Mouse (Mus musculus): ENCODE data around the gene Chrna10. TPM values are rescaled to one million over a fixed set of nuclear protein-coding genes. Genes with fewer than 3 reads are reported as not detected.

The Chrna10 gene
- total and polyA plus RNA-seq, 2 experiments = 0.04 TPM; not detected in 1

DNA sequence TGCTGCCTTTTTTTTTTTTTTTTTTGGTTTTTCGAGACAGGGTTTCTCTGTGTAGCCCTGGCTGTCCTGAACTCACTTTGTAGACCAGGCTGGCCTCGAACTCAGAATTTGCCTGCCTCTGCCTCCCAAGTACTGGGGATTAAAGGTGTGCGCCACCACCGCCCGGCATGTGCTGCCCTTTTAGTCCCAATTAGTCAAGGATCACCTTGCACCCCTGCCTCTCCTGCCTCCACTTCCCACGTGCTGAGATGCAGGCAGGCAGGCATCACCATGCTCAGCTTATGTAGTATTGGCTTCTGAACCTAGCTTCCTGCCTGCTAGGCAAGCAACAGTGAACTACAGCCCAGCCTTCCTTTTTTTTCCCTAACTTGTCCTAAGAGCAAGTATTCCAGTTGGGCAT, 754 bp upstream of the Chrna10 start:
- Histone ChIP-seq H3K36me3 (ENCODE audit: control insufficient read depth, insufficient read depth, low read length) (peaks cover 25% of the 10 kb centered on the region), H3K9ac (ENCODE audit: low read depth, low read length) (no peak overlapping the region), H3K4me1 (ENCODE audit: control insufficient read depth, insufficient read depth, low read length) (no peaks in the 10 kb centered on the region), H3K4me3 (ENCODE audit: insufficient read depth, low read depth, low read length) (no peak overlapping the region), H3K27me3 (ENCODE audit: control insufficient read depth, insufficient read depth, low read length) (no peaks in the 10 kb centered on the region), H3K27ac (replicated peaks; ENCODE audit: insufficient read depth, low read depth, low read length) (no peak overlapping the region), H3K79me2 (ENCODE audit: control insufficient read depth, insufficient read depth, low read length) (no peaks in the 10 kb centered on the region)
- no peak for DNase-seq (ENCODE audit: extremely low read depth, low read depth, low spot score)
- 73% methylated on average over 6 of the region's 6 CpGs for WGBS
- no peak for TF ChIP-seq POLR2A (IDR thresholded peaks at IDR 0.05; ENCODE audit: extremely low read depth, insufficient read depth, low read length)

DNA sequence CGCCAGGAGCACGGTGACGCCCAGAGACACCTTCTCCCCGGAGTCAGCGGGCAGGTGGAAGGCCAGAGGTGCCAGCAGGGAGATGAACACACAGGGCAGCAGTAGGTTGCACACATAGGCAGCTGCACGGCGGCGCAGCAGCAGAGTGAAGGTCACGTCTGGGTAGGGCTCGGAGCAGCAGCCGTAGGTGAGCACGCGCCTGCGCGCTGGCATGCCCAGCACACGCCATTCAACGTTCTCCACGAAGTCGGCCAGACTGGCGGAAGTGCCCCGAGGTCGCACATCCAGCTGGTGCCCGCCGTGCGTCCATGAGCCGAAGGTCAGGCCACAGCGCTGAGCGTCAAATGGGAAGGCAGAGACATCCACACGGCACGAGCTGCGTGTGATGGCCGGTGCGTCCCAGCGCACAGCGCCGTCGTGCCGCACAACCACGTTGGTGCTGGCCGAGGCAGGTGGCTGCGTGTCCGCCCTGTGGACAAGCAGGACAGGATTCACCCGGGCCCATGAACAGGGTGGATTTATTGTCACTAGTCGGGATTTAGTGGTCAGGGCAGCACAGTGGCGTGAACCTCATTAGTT, 3.4 kb downstream of the Chrna10 start:
- WGBS = 62% methylated on average over 45 of the region's 45 CpGs
- H3K27ac ChIP-seq (replicated peaks; ENCODE audit: insufficient read depth, low read depth, low read length) = no peak overlapping the region
- no peak overlapping the region for H3K9ac ChIP-seq (ENCODE audit: low read depth, low read length)
- no peaks in the 10 kb centered on the region for H3K27me3 ChIP-seq (ENCODE audit: control insufficient read depth, insufficient read depth, low read length)
- no peaks in the 10 kb centered on the region for H3K79me2 ChIP-seq (ENCODE audit: control insufficient read depth, insufficient read depth, low read length)
- TF ChIP-seq POLR2A (IDR thresholded peaks at IDR 0.05; ENCODE audit: extremely low read depth, insufficient read depth, low read length) = no peak
- no peak for TF ChIP-seq CTCF (IDR thresholded peaks at IDR 0.05; ENCODE audit: low read depth, low read length)
- no peaks in the 10 kb centered on the region for H3K36me3 ChIP-seq (ENCODE audit: control insufficient read depth, insufficient read depth, low read length)
- no peaks in the 10 kb centered on the region for H3K4me1 ChIP-seq (ENCODE audit: control insufficient read depth, insufficient read depth, low read length)
- DNase-seq (ENCODE audit: extremely low read depth, low read depth, low spot score) = no peak
- no peak overlapping the region for H3K4me3 ChIP-seq (ENCODE audit: insufficient read depth, low read depth, low read length)

DNA sequence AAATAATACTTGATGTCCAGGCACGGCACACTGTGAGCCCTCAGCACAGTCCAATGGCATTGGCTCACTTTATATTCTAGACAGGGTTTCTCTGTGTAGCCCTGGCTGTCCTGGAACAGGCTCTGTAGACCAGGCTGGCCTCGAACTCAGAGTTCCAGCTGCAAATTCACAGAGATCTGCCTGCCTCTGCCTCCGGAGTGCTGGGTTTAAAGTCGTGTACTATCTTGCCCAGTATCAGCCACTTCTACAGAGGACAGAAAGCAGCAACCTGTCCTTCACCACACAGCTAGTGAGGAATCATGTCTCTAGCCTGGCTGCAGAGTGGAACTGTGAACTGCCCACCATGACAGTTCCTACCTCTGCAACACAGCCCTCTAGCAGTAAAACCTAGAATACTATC, 6.9 kb downstream of the Chrna10 start:
- H3K36me3 ChIP-seq (ENCODE audit: control insufficient read depth, insufficient read depth, low read length) = no peaks in the 10 kb centered on the region
- no peak overlapping the region for H3K9ac ChIP-seq (ENCODE audit: low read depth, low read length)
- DNase-seq (ENCODE audit: extremely low read depth, low read depth, low spot score) = no peak
- TF ChIP-seq CTCF (IDR thresholded peaks at IDR 0.05; ENCODE audit: low read depth, low read length) (no peak), POLR2A (IDR thresholded peaks at IDR 0.05; ENCODE audit: extremely low read depth, insufficient read depth, low read length) (no peak)
- no peak overlapping the region for H3K27ac ChIP-seq (replicated peaks; ENCODE audit: insufficient read depth, low read depth, low read length)
- H3K79me2 ChIP-seq (ENCODE audit: control insufficient read depth, insufficient read depth, low read length) = no peaks in the 10 kb centered on the region
- H3K4me3 ChIP-seq (ENCODE audit: insufficient read depth, low read depth, low read length) = no peak overlapping the region
- peaks cover 5% of the 10 kb centered on the region; the same call in 1 of the 2 replicates for H3K27me3 ChIP-seq (ENCODE audit: control insufficient read depth, insufficient read depth, low read length)
- no peaks in the 10 kb centered on the region for H3K4me1 ChIP-seq (ENCODE audit: control insufficient read depth, insufficient read depth, low read length)
- 87% methylated on average over 4 of the region's 4 CpGs for WGBS

DNA sequence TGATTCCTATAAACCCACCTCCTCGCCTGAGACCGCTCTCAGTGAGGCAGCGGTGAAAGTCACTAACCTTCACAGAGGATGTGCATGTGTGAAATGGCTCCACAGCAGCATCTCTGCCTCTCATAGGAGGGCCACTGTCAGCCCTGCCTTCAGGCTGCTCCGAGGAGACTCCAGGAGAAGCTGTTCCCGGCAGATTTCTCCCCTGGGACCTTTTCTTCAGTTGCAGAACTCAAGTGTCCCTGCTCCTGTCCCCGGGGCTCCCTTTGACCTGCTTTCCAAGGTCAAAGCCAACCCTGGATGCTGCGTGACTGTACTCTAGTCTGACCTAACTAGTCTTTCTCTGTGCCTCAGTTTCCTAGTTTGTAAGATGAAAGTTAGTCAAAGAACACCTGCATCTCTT, 7.5 kb downstream of the Chrna10 start, which contains the start of gene Art5:
Gene Art5 (minus strand): TSS at position 319 of the 400 bp plus-strand sequence.
- no peak within 1 kb of the TSS for H3K27ac ChIP-seq (replicated peaks; ENCODE audit: insufficient read depth, low read depth, low read length)
- H3K9ac ChIP-seq (ENCODE audit: low read depth, low read length) = no peak within 1 kb of the TSS
- TF ChIP-seq POLR2A (IDR thresholded peaks at IDR 0.05; ENCODE audit: extremely low read depth, insufficient read depth, low read length) (no peak), CTCF (IDR thresholded peaks at IDR 0.05; ENCODE audit: low read depth, low read length) (no peak)
- H3K79me2 ChIP-seq (ENCODE audit: control insufficient read depth, insufficient read depth, low read length) = no peaks in the 10 kb centered on the region
- H3K4me1 ChIP-seq (ENCODE audit: control insufficient read depth, insufficient read depth, low read length) = no peaks in the 10 kb centered on the region
- H3K36me3 ChIP-seq (ENCODE audit: control insufficient read depth, insufficient read depth, low read length) = no peaks in the 10 kb centered on the region
- H3K4me3 ChIP-seq (ENCODE audit: insufficient read depth, low read depth, low read length) = no peak within 1 kb of the TSS
- peaks cover 5% of the 10 kb centered on the region; the same call in 1 of the 2 replicates for H3K27me3 ChIP-seq (ENCODE audit: control insufficient read depth, insufficient read depth, low read length)
- no peak for DNase-seq (ENCODE audit: extremely low read depth, low read depth, low spot score)
- WGBS = 90% methylated on average over 7 of the region's 7 CpGs

DNA sequence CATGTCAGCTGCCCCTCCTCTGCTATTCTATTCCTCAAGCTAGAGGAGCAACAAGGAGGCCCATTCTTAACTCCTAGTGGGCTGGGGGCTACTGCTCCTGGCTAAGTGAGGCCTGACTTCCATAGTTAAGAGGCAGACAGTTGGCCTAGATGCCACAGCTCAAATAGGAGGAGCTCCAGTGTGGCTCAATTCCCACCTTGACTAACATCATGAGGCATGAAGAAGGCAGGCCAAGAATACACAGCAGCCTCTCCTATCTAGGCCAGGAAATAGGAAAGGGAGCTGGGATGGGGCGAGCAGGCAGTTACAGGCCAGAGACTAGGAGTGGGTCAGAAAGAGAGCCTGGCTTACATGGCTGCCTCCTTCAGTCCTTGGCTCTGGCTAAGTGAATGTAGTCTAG, 8.4 kb downstream of the Chrna10 start:
- DNase-seq (ENCODE audit: extremely low read depth, low read depth, low spot score) = no peak
- WGBS = 90% methylated on average over 1 of the region's 1 CpGs
- H3K79me2 ChIP-seq (ENCODE audit: control insufficient read depth, insufficient read depth, low read length) = no peaks in the 10 kb centered on the region
- no peak for TF ChIP-seq POLR2A (IDR thresholded peaks at IDR 0.05; ENCODE audit: extremely low read depth, insufficient read depth, low read length)
- no peak for TF ChIP-seq CTCF (IDR thresholded peaks at IDR 0.05; ENCODE audit: low read depth, low read length)
- no peaks in the 10 kb centered on the region for H3K4me1 ChIP-seq (ENCODE audit: control insufficient read depth, insufficient read depth, low read length)
- no peak overlapping the region for H3K27ac ChIP-seq (replicated peaks; ENCODE audit: insufficient read depth, low read depth, low read length)
- peaks cover 5% of the 10 kb centered on the region; the same call in 1 of the 2 replicates for H3K27me3 ChIP-seq (ENCODE audit: control insufficient read depth, insufficient read depth, low read length)
- no peak overlapping the region for H3K9ac ChIP-seq (ENCODE audit: low read depth, low read length)
- H3K36me3 ChIP-seq (ENCODE audit: control insufficient read depth, insufficient read depth, low read length) = no peaks in the 10 kb centered on the region
- H3K4me3 ChIP-seq (ENCODE audit: insufficient read depth, low read depth, low read length) = no peak overlapping the region

DNA sequence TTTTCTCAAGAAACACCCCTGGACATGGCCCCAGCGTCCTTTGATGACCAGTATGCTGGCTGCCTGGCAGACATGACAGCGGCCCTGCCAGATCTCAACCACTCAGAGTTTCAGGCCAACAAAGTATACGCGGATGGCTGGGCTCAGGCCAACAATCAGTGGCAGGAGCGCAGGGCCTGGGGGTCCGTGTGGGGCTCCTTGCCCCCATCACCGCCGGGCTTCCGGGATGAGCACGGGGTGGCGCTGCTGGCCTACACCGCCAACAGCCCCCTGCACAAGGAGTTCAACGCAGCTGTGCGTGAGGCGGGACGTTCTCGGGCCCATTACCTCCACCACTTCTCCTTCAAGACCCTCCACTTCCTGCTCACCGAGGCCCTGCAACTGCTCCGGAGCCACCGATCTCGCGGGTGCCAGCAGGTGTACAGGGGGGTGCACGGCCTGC, 9.9 kb downstream of the Chrna10 start:
- DNase-seq (ENCODE audit: extremely low read depth, low read depth, low spot score) = no peak
- H3K9ac ChIP-seq (ENCODE audit: low read depth, low read length) = no peak overlapping the region
- peak overlapping the region; percentile 24; the same call in 1 of the 2 replicates for H3K4me3 ChIP-seq (ENCODE audit: insufficient read depth, low read depth, low read length)
- H3K27ac ChIP-seq (replicated peaks; ENCODE audit: insufficient read depth, low read depth, low read length) = no peak overlapping the region
- 30% methylated on average over 23 of the region's 23 CpGs for WGBS
- no peaks in the 10 kb centered on the region for H3K79me2 ChIP-seq (ENCODE audit: control insufficient read depth, insufficient read depth, low read length)
- no peaks in the 10 kb centered on the region for H3K4me1 ChIP-seq (ENCODE audit: control insufficient read depth, insufficient read depth, low read length)
- H3K36me3 ChIP-seq (ENCODE audit: control insufficient read depth, insufficient read depth, low read length) = no peaks in the 10 kb centered on the region
- peaks cover 5% of the 10 kb centered on the region; the same call in 1 of the 2 replicates for H3K27me3 ChIP-seq (ENCODE audit: control insufficient read depth, insufficient read depth, low read length)
- no peak for TF ChIP-seq POLR2A (IDR thresholded peaks at IDR 0.05; ENCODE audit: extremely low read depth, insufficient read depth, low read length)
- no peak for TF ChIP-seq CTCF (IDR thresholded peaks at IDR 0.05; ENCODE audit: low read depth, low read length)

Measured in liver, adult 2 months (tissue).